Mouse (Mus musculus): Measurements from ENCODE around the gene Nostrin. TPM values are rescaled to one million over a fixed set of nuclear protein-coding genes. Genes with fewer than 3 reads are reported as not detected.

Gene Nostrin
- total RNA-seq, 2 experiments from 2014 or later = 1.2 to 2.1 TPM

- H3K4me3 ChIP-seq = no peak overlapping the region
- TF ChIP-seq CTCF (IDR thresholded peaks at IDR 0.05) = no peak
- intact Hi-C loops (cut with DNase I) = no loop called here
- no peak for DNase-seq
- H3K27ac ChIP-seq = no peak overlapping the region
Observed at GRCm38 (mm10) chr2:69179721-69180120, 44.1 kb downstream of the Nostrin start.

- TF ChIP-seq CTCF (IDR thresholded peaks at IDR 0.05) = no peak
- DNase-seq = no peak
- intact Hi-C loops (cut with DNase I) = no loop called here
- no peak overlapping the region for H3K4me3 ChIP-seq
- H3K27ac ChIP-seq = no peak overlapping the region
Observed at GRCm38 (mm10) chr2:69187990-69188389, 52.4 kb downstream of the Nostrin start.

- TF ChIP-seq CTCF (IDR thresholded peaks at IDR 0.05) = no peak
- intact Hi-C loops (cut with DNase I) = no loop called here
- H3K4me3 ChIP-seq = no peak overlapping the region
- no peak overlapping the region for H3K27ac ChIP-seq
- DNase-seq = no peak
Observed at GRCm38 (mm10) chr2:69188732-69189131, 53.1 kb downstream of the Nostrin start.

GRCm38 (mm10) chr2:69189222-69189621 is 53.6 kb downstream of the Nostrin start:
- no peak for TF ChIP-seq CTCF (IDR thresholded peaks at IDR 0.05)
- DNase-seq = no peak
- H3K4me3 ChIP-seq = no peak overlapping the region
- intact Hi-C loops (cut with DNase I) = no loop called here
- H3K27ac ChIP-seq = no peak overlapping the region

- H3K4me3 ChIP-seq = no peak overlapping the region
- TF ChIP-seq CTCF (IDR thresholded peaks at IDR 0.05) = no peak
- no peak overlapping the region for H3K27ac ChIP-seq
- no peak for DNase-seq
- intact Hi-C loops (cut with DNase I) = no loop called here
Observed at GRCm38 (mm10) chr2:69191059-69191458, 55.5 kb downstream of the Nostrin start.

- intact Hi-C loops (cut with DNase I) = no loop called here
- Histone ChIP-seq H3K27ac (no peak overlapping the region), H3K4me3 (no peak overlapping the region)
- DNase-seq = no peak
- TF ChIP-seq CTCF (IDR thresholded peaks at IDR 0.05) = no peak
Observed at GRCm38 (mm10) chr2:69193555-69193954, 58.0 kb downstream of the Nostrin start.

GRCm38 (mm10) chr2:69205185-69205584 is 69.6 kb downstream of the Nostrin start:
- no peak overlapping the region for H3K27ac ChIP-seq

GRCm38 (mm10) chr2:69205791-69206351 is 70.3 kb downstream of the Nostrin start, which contains the start of gene Spc25:
Gene Spc25, minus strand, starts transcription at chr2:69206194.
- H3K4me3 ChIP-seq = peak within 1 kb of the TSS; percentile 87
- DNase-seq = peak; percentile 92
- intact Hi-C loops (cut with DNase I) = no loop called here
- peak within 1 kb of the TSS; percentile 63; the same call in 1 of the 2 replicates for H3K27ac ChIP-seq
- TF ChIP-seq CTCF (IDR thresholded peaks at IDR 0.05) = no peak

More at GRCm38 (mm10) chr2:69205185-69205584, 69.6 kb downstream of the Nostrin start:
- TF ChIP-seq CTCF (IDR thresholded peaks at IDR 0.05) = no peak
- DNase-seq = no peak
- peak overlapping the region; percentile 87 for H3K4me3 ChIP-seq
- intact Hi-C loops (cut with DNase I) = no loop called here

- no peak for DNase-seq
- TF ChIP-seq CTCF (IDR thresholded peaks at IDR 0.05) = no peak
- H3K4me3 ChIP-seq = peak overlapping the region; percentile 87
- intact Hi-C loops (cut with DNase I) = no loop called here
- H3K27ac ChIP-seq = peak overlapping the region; percentile 53; the same call in 1 of the 2 replicates
Observed at GRCm38 (mm10) chr2:69206523-69206922, 70.9 kb downstream of the Nostrin start.

- no peak for DNase-seq
- TF ChIP-seq CTCF (IDR thresholded peaks at IDR 0.05) = no peak
- intact Hi-C loops (cut with DNase I) = no loop called here
- no peak overlapping the region for H3K4me3 ChIP-seq
- H3K27ac ChIP-seq = no peak overlapping the region
Observed at GRCm38 (mm10) chr2:69209684-69210083, 74.1 kb downstream of the Nostrin start.

GRCm38 (mm10) chr2:69210773-69211172 is 75.2 kb downstream of the Nostrin start, which contains the start of gene G6pc2:
Gene G6pc2, plus strand, starts transcription at chr2:69211073.
- H3K4me3 ChIP-seq = no peak within 1 kb of the TSS
- no peak for TF ChIP-seq CTCF (IDR thresholded peaks at IDR 0.05)
- intact Hi-C loops (cut with DNase I) = no loop called here
- H3K27ac ChIP-seq = no peak within 1 kb of the TSS
- DNase-seq = no peak

- H3K4me3 ChIP-seq = no peak overlapping the region
- DNase-seq = no peak
- no peak overlapping the region for H3K27ac ChIP-seq
- intact Hi-C loops (cut with DNase I) = no loop called here
- TF ChIP-seq CTCF (IDR thresholded peaks at IDR 0.05) = no peak
Observed at GRCm38 (mm10) chr2:69212652-69213051, 77.1 kb downstream of the Nostrin start.

- H3K27ac ChIP-seq = no peak overlapping the region
- intact Hi-C loops (cut with DNase I) = no loop called here
- no peak overlapping the region for H3K4me3 ChIP-seq
- no peak for TF ChIP-seq CTCF (IDR thresholded peaks at IDR 0.05)
- DNase-seq = no peak
Observed at GRCm38 (mm10) chr2:69215242-69215641, 79.6 kb downstream of the Nostrin start.

GRCm38 (mm10) chr2:69221868-69222416 is 86.3 kb downstream of the Nostrin start:
- no peak for TF ChIP-seq CTCF (IDR thresholded peaks at IDR 0.05)
- intact Hi-C loops (cut with DNase I) = no loop called here
- Histone ChIP-seq H3K4me3 (no peak overlapping the region), H3K27ac (no peak overlapping the region)
- DNase-seq = no peak

Data from gastrocnemius, adult 2 months (tissue).